Mouse (Mus musculus): Measurements from ENCODE around the gene Flywch2. TPM values are rescaled to one million over a fixed set of nuclear protein-coding genes. Genes with fewer than 3 reads are reported as not detected.

Gene Flywch2
- polyA plus RNA-seq, 1 experiment: 29.2 TPM

- TF ChIP-seq GATA1 (IDR thresholded peaks at IDR 0.05; ENCODE audit: borderline replicate concordance, low read length) (no peak), FLI1 (IDR thresholded peaks at IDR 0.05; ENCODE audit: low read length) (no peak)
- peaks cover 14% of the 10 kb centered on the region; the same call in 1 of the 2 replicates for H3K9me3 ChIP-seq
- H3K4me1 ChIP-seq: peaks cover 42% of the 10 kb centered on the region
- peaks cover 99% of the 10 kb centered on the region for H3K36me3 ChIP-seq (replicated peaks; ENCODE audit: low read length)
- no peaks in the 10 kb centered on the region for H3K27me3 ChIP-seq (replicated peaks)
- no peak overlapping the region for H3K4me3 ChIP-seq (replicated peaks)
Observed at GRCm38 (mm10) chr17:23819235-23819634, 33.4 kb upstream of the Flywch2 start.

GRCm38 (mm10) chr17:23818579-23818978, 32.7 kb upstream of the Flywch2 start:
- TF ChIP-seq FLI1 (IDR thresholded peaks at IDR 0.05; ENCODE audit: low read length): no peak
- TF ChIP-seq GATA1 (IDR thresholded peaks at IDR 0.05; ENCODE audit: borderline replicate concordance, low read length): no peak
- Histone ChIP-seq H3K9me3 (peaks cover 14% of the 10 kb centered on the region; the same call in 1 of the 2 replicates), H3K27me3 (replicated peaks) (no peaks in the 10 kb centered on the region), H3K36me3 (replicated peaks; ENCODE audit: low read length) (peaks cover 100% of the 10 kb centered on the region), H3K4me3 (replicated peaks) (no peak overlapping the region), H3K4me1 (peaks cover 38% of the 10 kb centered on the region)

GRCm38 (mm10) chr17:23815641-23816040, 29.8 kb upstream of the Flywch2 start:
- Histone ChIP-seq H3K27me3 (replicated peaks) (no peaks in the 10 kb centered on the region), H3K4me1 (peaks cover 11% of the 10 kb centered on the region), H3K4me3 (replicated peaks) (no peak overlapping the region), H3K9me3 (peaks cover 14% of the 10 kb centered on the region; the same call in 1 of the 2 replicates), H3K36me3 (replicated peaks; ENCODE audit: low read length) (peaks cover 100% of the 10 kb centered on the region)
- TF ChIP-seq GATA1 (IDR thresholded peaks at IDR 0.05; ENCODE audit: borderline replicate concordance, low read length): no peak
- TF ChIP-seq FLI1 (IDR thresholded peaks at IDR 0.05; ENCODE audit: low read length): no peak

- H3K9me3 ChIP-seq: no peaks in the 10 kb centered on the region
- H3K27me3 ChIP-seq (replicated peaks): no peaks in the 10 kb centered on the region
- H3K4me3 ChIP-seq (replicated peaks): no peak overlapping the region
- H3K36me3 ChIP-seq (replicated peaks; ENCODE audit: low read length): peaks cover 74% of the 10 kb centered on the region
- no peak for TF ChIP-seq FLI1 (IDR thresholded peaks at IDR 0.05; ENCODE audit: low read length)
- no peak for TF ChIP-seq GATA1 (IDR thresholded peaks at IDR 0.05; ENCODE audit: borderline replicate concordance, low read length)
- H3K4me1 ChIP-seq: peaks cover 27% of the 10 kb centered on the region
Observed at GRCm38 (mm10) chr17:23807918-23808317, 22.0 kb upstream of the Flywch2 start.

GRCm38 (mm10) chr17:23806867-23807266, 21.0 kb upstream of the Flywch2 start:
- Histone ChIP-seq H3K9me3 (no peaks in the 10 kb centered on the region), H3K4me3 (replicated peaks) (peak overlapping the region; percentile 72), H3K27me3 (replicated peaks) (no peaks in the 10 kb centered on the region), H3K36me3 (replicated peaks; ENCODE audit: low read length) (peaks cover 63% of the 10 kb centered on the region), H3K4me1 (peaks cover 27% of the 10 kb centered on the region)
- TF ChIP-seq GATA1 (IDR thresholded peaks at IDR 0.05; ENCODE audit: borderline replicate concordance, low read length) (no peak), FLI1 (IDR thresholded peaks at IDR 0.05; ENCODE audit: low read length) (no peak)

GRCm38 (mm10) chr17:23804426-23805085, 18.7 kb upstream of the Flywch2 start:
- H3K9me3 ChIP-seq: no peaks in the 10 kb centered on the region
- TF ChIP-seq GATA1 (IDR thresholded peaks at IDR 0.05; ENCODE audit: borderline replicate concordance, low read length) (no peak), FLI1 (IDR thresholded peaks at IDR 0.05; ENCODE audit: low read length) (no peak)
- peaks cover 40% of the 10 kb centered on the region for H3K36me3 ChIP-seq (replicated peaks; ENCODE audit: low read length)
- peak overlapping the region; percentile 95 for H3K4me3 ChIP-seq (replicated peaks)
- H3K27me3 ChIP-seq (replicated peaks): no peaks in the 10 kb centered on the region
- H3K4me1 ChIP-seq: peaks cover 31% of the 10 kb centered on the region

- H3K9me3 ChIP-seq: no peaks in the 10 kb centered on the region
- peaks cover 36% of the 10 kb centered on the region for H3K4me1 ChIP-seq
- H3K27me3 ChIP-seq (replicated peaks): no peaks in the 10 kb centered on the region
- peak overlapping the region; percentile 95 for H3K4me3 ChIP-seq (replicated peaks)
- no peak for TF ChIP-seq GATA1 (IDR thresholded peaks at IDR 0.05; ENCODE audit: borderline replicate concordance, low read length)
- no peak for TF ChIP-seq FLI1 (IDR thresholded peaks at IDR 0.05; ENCODE audit: low read length)
- H3K36me3 ChIP-seq (replicated peaks; ENCODE audit: low read length): peaks cover 30% of the 10 kb centered on the region
Observed at GRCm38 (mm10) chr17:23803366-23804041, 17.6 kb upstream of the Flywch2 start.

- no peak for TF ChIP-seq FLI1 (IDR thresholded peaks at IDR 0.05; ENCODE audit: low read length)
- no peak for TF ChIP-seq GATA1 (IDR thresholded peaks at IDR 0.05; ENCODE audit: borderline replicate concordance, low read length)
- Histone ChIP-seq H3K9me3 (no peaks in the 10 kb centered on the region), H3K36me3 (replicated peaks; ENCODE audit: low read length) (peaks cover 23% of the 10 kb centered on the region)
Observed at GRCm38 (mm10) chr17:23802746-23803365, 17.0 kb upstream of the Flywch2 start.

GRCm38 (mm10) chr17:23801627-23802026, 15.7 kb upstream of the Flywch2 start:
- H3K4me1 ChIP-seq: peaks cover 39% of the 10 kb centered on the region
- H3K36me3 ChIP-seq (replicated peaks; ENCODE audit: low read length): peaks cover 11% of the 10 kb centered on the region
- H3K27me3 ChIP-seq (replicated peaks): no peaks in the 10 kb centered on the region
- H3K4me3 ChIP-seq (replicated peaks): peak overlapping the region; percentile 62
- TF ChIP-seq GATA1 (IDR thresholded peaks at IDR 0.05; ENCODE audit: borderline replicate concordance, low read length) (no peak), FLI1 (IDR thresholded peaks at IDR 0.05; ENCODE audit: low read length) (no peak)
- H3K9me3 ChIP-seq: no peaks in the 10 kb centered on the region

More at GRCm38 (mm10) chr17:23802746-23803365, 17.0 kb upstream of the Flywch2 start:
- Histone ChIP-seq H3K27me3 (replicated peaks) (no peaks in the 10 kb centered on the region), H3K4me3 (replicated peaks) (peak overlapping the region; percentile 95), H3K4me1 (peaks cover 41% of the 10 kb centered on the region)

- H3K36me3 ChIP-seq (replicated peaks; ENCODE audit: low read length): no peaks in the 10 kb centered on the region
- H3K9me3 ChIP-seq: no peaks in the 10 kb centered on the region
- TF ChIP-seq FLI1 (IDR thresholded peaks at IDR 0.05; ENCODE audit: low read length): no peak
- TF ChIP-seq GATA1 (IDR thresholded peaks at IDR 0.05; ENCODE audit: borderline replicate concordance, low read length): no peak
- no peaks in the 10 kb centered on the region for H3K27me3 ChIP-seq (replicated peaks)
- H3K4me3 ChIP-seq (replicated peaks): no peak overlapping the region
- H3K4me1 ChIP-seq: peaks cover 28% of the 10 kb centered on the region
Observed at GRCm38 (mm10) chr17:23797316-23797715, 11.4 kb upstream of the Flywch2 start.

Measured in megakaryocyte, embryonic 14.5 days (primary cell).